ENCODE assay signal across 8 mouse cellular contexts in genomic region chrX:166478631-166479364, GRCm38 (mm10). TPM values are rescaled to one million over a fixed set of nuclear protein-coding genes. Genes with fewer than 3 reads are reported as not detected.
DNase-seq lines count a peak whose midpoint lies in the region; ATAC-seq lines count a peak whose summit lies in the region.

No protein-coding gene starts in this region.

- WGBS in forebrain, embryonic 11.5 days = 25% methylated on average over 28 of the region's 28 CpGs
- WGBS in hindbrain, embryonic 16.5 days = 17% methylated on average over 28 of the region's 28 CpGs
- WGBS in liver, embryonic 12.5 days (ENCODE audit: insufficient replicate concordance) = 11% methylated on average over 28 of the region's 28 CpGs

- DNase-seq in adrenal gland, adult (ENCODE audit: inconsistent age in 2 of 2, low spot score in 1 of 2) = peak; percentile 25 to 75
- DNase-seq in adrenal gland, adult 8-10 months = no peak
- DNase-seq in urinary bladder, postnatal 14 days (ENCODE audit: low spot score) = peak; percentile 21
- DNase-seq in urinary bladder, adult 2 months (ENCODE audit: low spot score) = no peak
- DNase-seq in forebrain, embryonic 11.5 days (ENCODE audit: low spot score) = no peak
- peak; percentile 8 to 20 for DNase-seq in natural killer cell, adult 2 months (ENCODE audit: low spot score in 2 of 2)

- ATAC-seq in forebrain, embryonic 11.5 days (replicated peaks; ENCODE audit: low FRiP score) = no peak; the same call in 1 of the 2 replicates
- ATAC-seq in hindbrain, embryonic 16.5 days = peak; percentile 44
- ATAC-seq in liver, embryonic 12.5 days = peak; percentile 29

- peak overlapping the region; percentile 55 for H3K4me3 ChIP-seq in forebrain, embryonic 11.5 days (ENCODE audit: low read depth, low read length)
- peak overlapping the region; percentile 61 for H3K4me3 ChIP-seq in hindbrain, embryonic 16.5 days (ENCODE audit: low read length)
- peak overlapping the region; percentile 74 for H3K4me3 ChIP-seq in liver, embryonic 12.5 days

- no peak overlapping the region for H3K27ac ChIP-seq in forebrain, embryonic 11.5 days (ENCODE audit: low read depth, low read length)
- H3K27ac ChIP-seq in hindbrain, embryonic 16.5 days (ENCODE audit: low read depth, low read length) = peak overlapping the region; percentile 82
- peak overlapping the region; percentile 75 for H3K27ac ChIP-seq in liver, embryonic 12.5 days

- no peaks in the 10 kb centered on the region for H3K4me1 ChIP-seq in forebrain, embryonic 11.5 days (replicated peaks; ENCODE audit: control insufficient read depth, insufficient read depth, low read length)
- no peaks in the 10 kb centered on the region; the same call in none of the 2 replicates for H3K4me1 ChIP-seq in hindbrain, embryonic 16.5 days (ENCODE audit: control insufficient read depth, insufficient read depth, low read depth, low read length)
- peaks cover 15% of the 10 kb centered on the region; the same call in 1 of the 2 replicates for H3K4me1 ChIP-seq in liver, embryonic 12.5 days

- H3K9ac ChIP-seq in forebrain, embryonic 11.5 days (ENCODE audit: low read length) = peak overlapping the region; percentile 70
- H3K9ac ChIP-seq in hindbrain, embryonic 16.5 days (ENCODE audit: low read depth, low read length) = peak overlapping the region; percentile 77
- H3K9ac ChIP-seq in liver, embryonic 12.5 days = peak overlapping the region; percentile 78

- no peaks in the 10 kb centered on the region for H3K36me3 ChIP-seq in forebrain, embryonic 11.5 days (ENCODE audit: control insufficient read depth, insufficient read depth, low read length)
- H3K36me3 ChIP-seq in hindbrain, embryonic 16.5 days (ENCODE audit: control insufficient read depth, insufficient read depth, low read length) = no peaks in the 10 kb centered on the region
- H3K36me3 ChIP-seq in liver, embryonic 12.5 days = peaks cover 18% of the 10 kb centered on the region; the same call in 1 of the 2 replicates

- H3K27me3 ChIP-seq in forebrain, embryonic 11.5 days (ENCODE audit: control insufficient read depth, insufficient read depth, low read length) = no peaks in the 10 kb centered on the region; the same call in 1 of the 2 replicates
- H3K27me3 ChIP-seq in hindbrain, embryonic 16.5 days (replicated peaks; ENCODE audit: control insufficient read depth, insufficient read depth, low read length) = no peaks in the 10 kb centered on the region
- 0 out of 2 replicates have a peak, but pooled peaks cover 7% of the 10 kb centered on the region for H3K27me3 ChIP-seq in liver, embryonic 12.5 days (replicated peaks)

- peak overlapping the region; percentile 53 for H3K4me2 ChIP-seq in forebrain, embryonic 11.5 days (ENCODE audit: low read depth, low read length, severe bottlenecking)
- peak overlapping the region; percentile 61 for H3K4me2 ChIP-seq in hindbrain, embryonic 16.5 days (ENCODE audit: low read length)
- H3K4me2 ChIP-seq in liver, embryonic 12.5 days = peak overlapping the region; percentile 69

- no peaks in the 10 kb centered on the region for H3K9me3 ChIP-seq in forebrain, embryonic 11.5 days (ENCODE audit: control insufficient read depth, low read length)
- no peaks in the 10 kb centered on the region for H3K9me3 ChIP-seq in hindbrain, embryonic 16.5 days (ENCODE audit: control insufficient read depth, low read length)
- no peaks in the 10 kb centered on the region for H3K9me3 ChIP-seq in liver, embryonic 12.5 days (replicated peaks)

RNA-seq across cellular contexts. Expression of gene Rab9, which starts 0.9 kb away (rescaled TPM):
- 10 to 100 TPM; 46.6 to 53.7 (median 49.2) TPM for total RNA-seq in adrenal gland, adult 8-10 months (2022)
- 38.6 and 41.5 TPM in 2 replicates for polyA plus RNA-seq in urinary bladder, adult 2 months (2012; rRNA removed)
- 45.1 and 53.6 TPM in 2 replicates for polyA plus RNA-seq in forebrain, embryonic 11.5 days (2014; fragmentation: Nextera tagmentation; extraction: Ambion mirVana)
- 45.1 and 53.5 TPM in 2 replicates for polyA plus RNA-seq in hindbrain, embryonic 16.5 days (2015; fragmentation: Nextera tagmentation; extraction: Ambion mirVana)
- polyA plus RNA-seq in liver, embryonic 12.5 days (2016; fragmentation: Nextera tagmentation; extraction: Ambion mirVana) = 27.4 and 28.9 TPM in 2 replicates

RNA-seq across cellular contexts. Expression of gene Ofd1, which starts 38.3 kb away (rescaled TPM):
- total RNA-seq in adrenal gland, adult 8-10 months (2022) = 1 to 10 TPM; 6.6 to 9.7 (median 7.6) TPM
- 5.0 and 5.1 TPM in 2 replicates for polyA plus RNA-seq in urinary bladder, adult 2 months (2012; rRNA removed)
- 7.3 and 8.9 TPM in 2 replicates for polyA plus RNA-seq in forebrain, embryonic 11.5 days (2014; fragmentation: Nextera tagmentation; extraction: Ambion mirVana)
- polyA plus RNA-seq in hindbrain, embryonic 16.5 days (2015; fragmentation: Nextera tagmentation; extraction: Ambion mirVana) = 5.6 and 6.0 TPM in 2 replicates
- 4.4 and 4.7 TPM in 2 replicates for polyA plus RNA-seq in liver, embryonic 12.5 days (2016; fragmentation: Nextera tagmentation; extraction: Ambion mirVana)

RNA-seq across cellular contexts. Expression of gene Trappc2, which starts 38.4 kb away (rescaled TPM):
- 10 to 100 TPM; 15.3 to 28.8 (median 21.8) TPM for total RNA-seq in adrenal gland, adult 8-10 months (2022)
- polyA plus RNA-seq in urinary bladder, adult 2 months (2012; rRNA removed) = 16.4 and 18.1 TPM in 2 replicates
- 37.0 and 37.2 TPM in 2 replicates for polyA plus RNA-seq in forebrain, embryonic 11.5 days (2014; fragmentation: Nextera tagmentation; extraction: Ambion mirVana)
- polyA plus RNA-seq in hindbrain, embryonic 16.5 days (2015; fragmentation: Nextera tagmentation; extraction: Ambion mirVana) = 87.1 and 100 TPM in 2 replicates
- 16.9 and 18.5 TPM in 2 replicates for polyA plus RNA-seq in liver, embryonic 12.5 days (2016; fragmentation: Nextera tagmentation; extraction: Ambion mirVana)

RNA-seq across cellular contexts. Expression of gene Tceanc, which starts 39.6 kb away (rescaled TPM):
- total RNA-seq in adrenal gland, adult 8-10 months (2022) = 1 to 10 TPM; 5.9 to 8.4 (median 6.9) TPM
- polyA plus RNA-seq in urinary bladder, adult 2 months (2012; rRNA removed) = 2.5 and 2.6 TPM in 2 replicates
- 14.5 and 16.0 TPM in 2 replicates for polyA plus RNA-seq in forebrain, embryonic 11.5 days (2014; fragmentation: Nextera tagmentation; extraction: Ambion mirVana)
- polyA plus RNA-seq in hindbrain, embryonic 16.5 days (2015; fragmentation: Nextera tagmentation; extraction: Ambion mirVana) = 3.9 and 5.6 TPM in 2 replicates
- polyA plus RNA-seq in liver, embryonic 12.5 days (2016; fragmentation: Nextera tagmentation; extraction: Ambion mirVana) = 4.9 and 5.0 TPM in 2 replicates

Comparison
In these comparisons a context has a peak if more than half of its experiments do, and no peak if none do; other contexts are left out.
1. DNase-seq: peak in adrenal gland, adult (2 of 2), urinary bladder, postnatal 14 days (single experiment) and natural killer cell, adult 2 months (2 of 2); none in adrenal gland, adult 8-10 months (single experiment), urinary bladder, adult 2 months (single experiment) and forebrain, embryonic 11.5 days (single experiment).
2. Peak in every context shown above with its lines, with median percentiles within 50 percentile points of each other: H3K4me2 ChIP-seq, H3K4me3 ChIP-seq and H3K9ac ChIP-seq.